Mouse (Mus musculus) embryonic fibroblast, embryonic 13.5 days (primary cell): ENCODE measurements around the gene Ppp1r10.
A peak's percentile ranks its signal among the peaks of the same experiment; 100 is the strongest.

Experiments
- CTCF ChIP-seq: IDR thresholded peaks from 2 replicates; pipeline ENCODE4 v1.5.1; 2011; ENCODE audit warnings: mild to moderate bottlenecking, control low read depth, low read length, moderate library complexity, borderline replicate concordance; ENCODE audit not compliant: insufficient read depth
- POLR2A ChIP-seq: IDR thresholded peaks from 2 replicates; pipeline ENCODE4 v1.6.1; 2011; ENCODE audit warnings: low read depth, mild to moderate bottlenecking, control low read depth, low read length, moderate library complexity

GRCm38 (mm10) chr17:35916297-35917142, at the start of gene Ppp1r10, which contains the start of gene Mrps18b:
- TF ChIP-seq CTCF (peak; percentile 63; the same call in 1 of the 2 replicates), POLR2A (peak; percentile 88)
